Mouse (Mus musculus) lung, adult 2 months (tissue): ENCODE data around the gene Cacna1c. TPM values are rescaled to one million over a fixed set of nuclear protein-coding genes. Genes with fewer than 3 reads are reported as not detected.

ENCODE experiments used
- DNase-seq: peaks from one replicate; pipeline ENCODE4 v3.0.0; 2022
- H3K4me1 ChIP-seq: fragments of 200-500 bp; 2 replicates; pipeline ENCODE4 v1.6.1; 2011; ENCODE audit warnings: low read length; ENCODE audit not compliant: control insufficient read depth, insufficient read depth
- H3K4me3 ChIP-seq: fragments of 200-500 bp; replicated peaks from 2 replicates; pipeline ENCODE3; 2011; ENCODE audit warnings: low read depth, mild to moderate bottlenecking, control low read depth, low read length; ENCODE audit errors: extremely low read depth
- CTCF ChIP-seq: fragments of 200-500 bp; IDR thresholded peaks from 2 replicates; pipeline ENCODE4 v1.5.1; 2011; ENCODE audit warnings: mild to moderate bottlenecking, low read length, control low read depth; ENCODE audit not compliant: insufficient read depth
- POLR2A ChIP-seq: fragments of 200-500 bp; IDR thresholded peaks from 2 replicates; pipeline ENCODE4 v1.6.1; 2011; ENCODE audit warnings: low read depth, mild to moderate bottlenecking, control low read depth, low read length, borderline replicate concordance; ENCODE audit errors: extremely low read depth
- WGBS: fragments of 180-500 bp; shearing (Covaris S2); methylation state at CpG from one replicate; pipeline ENCODE4 v1.1.7; 2018; 5-methylcytosine and 5-hydroxymethylcytosine counted together
- polyA plus RNA-seq: library from polyadenylated mRNA; depleted of rRNA; stranded (reverse); fragments of >200 nt; gene quantifications from 2 replicates; pipeline ENCODE4 v1.2.3, GENCODE M21; 2012

The Cacna1c gene
- polyA plus RNA-seq, 1 experiment: 16.3 TPM

- H3K4me3 ChIP-seq: no peak overlapping the region
- DNase-seq: no peak
- TF ChIP-seq POLR2A: no peak
- no peak for TF ChIP-seq CTCF
- 66% methylated on average over 8 of the region's 8 CpGs for WGBS
- H3K4me1 ChIP-seq: peaks cover 16% of the 10 kb centered on the region
Observed at GRCm38 (mm10) chr6:119047340-119047739, 148.9 kb downstream of the Cacna1c start.

GRCm38 (mm10) chr6:119045498-119045897 is 150.7 kb downstream of the Cacna1c start:
- Histone ChIP-seq H3K4me3 (no peak overlapping the region), H3K4me1 (peaks cover 9% of the 10 kb centered on the region)
- 68% methylated on average over 7 of the region's 7 CpGs for WGBS
- TF ChIP-seq POLR2A (no peak), CTCF (no peak)
- no peak for DNase-seq

- TF ChIP-seq POLR2A: no peak
- TF ChIP-seq CTCF: no peak
- no peak overlapping the region for H3K4me3 ChIP-seq
- DNase-seq: no peak
- WGBS: 65% methylated on average over 7 of the region's 7 CpGs
- H3K4me1 ChIP-seq: peaks cover 8% of the 10 kb centered on the region
Observed at GRCm38 (mm10) chr6:119044148-119044547, 152.1 kb downstream of the Cacna1c start.

- DNase-seq: no peak
- no peak for TF ChIP-seq CTCF
- TF ChIP-seq POLR2A: no peak
- peaks cover 8% of the 10 kb centered on the region for H3K4me1 ChIP-seq
- H3K4me3 ChIP-seq: no peak overlapping the region
- 65% methylated on average over 3 of the region's 3 CpGs for WGBS
Observed at GRCm38 (mm10) chr6:119042803-119043202, 153.4 kb downstream of the Cacna1c start.

- TF ChIP-seq CTCF (no peak), POLR2A (no peak)
- H3K4me1 ChIP-seq: peaks cover 13% of the 10 kb centered on the region
- WGBS: 50% methylated on average over 7 of the region's 7 CpGs
Observed at GRCm38 (mm10) chr6:119040961-119041360, 155.3 kb downstream of the Cacna1c start.

GRCm38 (mm10) chr6:119039815-119040214 is 156.4 kb downstream of the Cacna1c start:
- H3K4me3 ChIP-seq: no peak overlapping the region
- 85% methylated on average over 7 of the region's 7 CpGs for WGBS
- DNase-seq: no peak
- peaks cover 18% of the 10 kb centered on the region for H3K4me1 ChIP-seq
- TF ChIP-seq POLR2A (no peak), CTCF (no peak)

More at GRCm38 (mm10) chr6:119040961-119041360, 155.3 kb downstream of the Cacna1c start:
- no peak for DNase-seq
- H3K4me3 ChIP-seq: no peak overlapping the region

GRCm38 (mm10) chr6:119039293-119039692 is 156.9 kb downstream of the Cacna1c start:
- WGBS: 76% methylated on average over 5 of the region's 5 CpGs
- TF ChIP-seq POLR2A (no peak), CTCF (no peak)
- Histone ChIP-seq H3K4me3 (no peak overlapping the region), H3K4me1 (peaks cover 18% of the 10 kb centered on the region)
- no peak for DNase-seq

GRCm38 (mm10) chr6:119037815-119038214 is 158.4 kb downstream of the Cacna1c start:
- TF ChIP-seq POLR2A (no peak), CTCF (no peak)
- DNase-seq: no peak

GRCm38 (mm10) chr6:119037047-119037446 is 159.2 kb downstream of the Cacna1c start:
- no peak for DNase-seq
- Histone ChIP-seq H3K4me1 (peaks cover 12% of the 10 kb centered on the region), H3K4me3 (no peak overlapping the region)

More at GRCm38 (mm10) chr6:119037815-119038214, 158.4 kb downstream of the Cacna1c start:
- Histone ChIP-seq H3K4me1 (peaks cover 12% of the 10 kb centered on the region), H3K4me3 (no peak overlapping the region)
- 41% methylated on average over 6 of the region's 6 CpGs for WGBS

GRCm38 (mm10) chr6:119035361-119035760 is 160.9 kb downstream of the Cacna1c start:
- DNase-seq: no peak
- H3K4me1 ChIP-seq: peaks cover 10% of the 10 kb centered on the region
- WGBS: 27% methylated on average over 6 of the region's 6 CpGs
- H3K4me3 ChIP-seq: no peak overlapping the region
- TF ChIP-seq CTCF (no peak), POLR2A (no peak)

More at GRCm38 (mm10) chr6:119037047-119037446, 159.2 kb downstream of the Cacna1c start:
- 34% methylated on average over 2 of the region's 2 CpGs for WGBS
- no peak for TF ChIP-seq CTCF
- TF ChIP-seq POLR2A: no peak
